Comparison of ENCODE assay signal across 9 mouse cellular contexts in genomic region chr19:11044671-11044995, GRCm38 (mm10). TPM values are rescaled to one million over a fixed set of nuclear protein-coding genes. Genes with fewer than 3 reads are reported as not detected.
DNase-seq lines count a peak whose midpoint lies in the region; ATAC-seq and TF ChIP-seq lines count a peak whose summit lies in the region.
"Had no signal": no experiment of that assay in that cellular context is flagged by ENCODE, and none has a peak within 500 bp of the region (broad histone marks: within the 10 kb centered on the region; RNA-seq: fewer than 3 reads in every experiment).

No protein-coding gene starts in this region.

- peak overlapping the region; percentile 58 for H3K4me2 ChIP-seq in kidney, embryonic 16.5 days (replicated peaks; ENCODE audit: low read depth, low read length)
- peak overlapping the region; percentile 64 for H3K4me2 ChIP-seq in embryonic facial prominence, embryonic 12.5 days (replicated peaks)
- H3K4me2 ChIP-seq in intestine, embryonic 14.5 days (ENCODE audit: low read length): peak overlapping the region; percentile 61
- H3K4me2 ChIP-seq in midbrain, embryonic 16.5 days (ENCODE audit: low read length): peak overlapping the region; percentile 77

- no peaks in the 10 kb centered on the region for H3K27me3 ChIP-seq in kidney, embryonic 16.5 days (ENCODE audit: insufficient read depth, low read length)
- no peaks in the 10 kb centered on the region for H3K27me3 ChIP-seq in kidney, adult 2 months (replicated peaks; ENCODE audit: control insufficient read depth, insufficient read depth, low read length)
- no peaks in the 10 kb centered on the region for H3K27me3 ChIP-seq in embryonic facial prominence, embryonic 12.5 days
- H3K27me3 ChIP-seq in intestine, embryonic 14.5 days (replicated peaks; ENCODE audit: control insufficient read depth, insufficient read depth, low read length): no peaks in the 10 kb centered on the region
- no peaks in the 10 kb centered on the region for H3K27me3 ChIP-seq in midbrain, embryonic 16.5 days (ENCODE audit: control insufficient read depth, insufficient read depth, low read depth, low read length)

- TF ChIP-seq POLR2A in kidney, adult 2 months (IDR thresholded peaks at IDR 0.05; ENCODE audit: low read depth, low read length): no peak

- H3K36me3 ChIP-seq in kidney, embryonic 16.5 days (ENCODE audit: insufficient read depth, low read length): no peaks in the 10 kb centered on the region
- no peaks in the 10 kb centered on the region for H3K36me3 ChIP-seq in kidney, adult 2 months (ENCODE audit: control insufficient read depth, insufficient read depth, low read length)
- no peaks in the 10 kb centered on the region for H3K36me3 ChIP-seq in embryonic facial prominence, embryonic 12.5 days
- H3K36me3 ChIP-seq in intestine, embryonic 14.5 days (ENCODE audit: control insufficient read depth, insufficient read depth, low read length): no peaks in the 10 kb centered on the region
- H3K36me3 ChIP-seq in midbrain, embryonic 16.5 days (ENCODE audit: control insufficient read depth, insufficient read depth, low read length): no peaks in the 10 kb centered on the region

- DNase-seq in kidney, adult 2 months: no peak
- no peak for DNase-seq in intestine, embryonic 14.5 days (ENCODE audit: low spot score)
- no peak for DNase-seq in c-Kit-positive CD71-positive TER-119-positive erythroid progenitor cells, embryonic 14.5 days (ENCODE audit: low spot score)
- DNase-seq in cerebellum, postnatal 14 days: no peak
- DNase-seq in thymus, postnatal 25 days: no peak

- no peak overlapping the region for H3K27ac ChIP-seq in kidney, embryonic 16.5 days (ENCODE audit: low read length)
- no peak overlapping the region for H3K27ac ChIP-seq in kidney, adult 2 months (ENCODE audit: insufficient read depth, low read depth, low read length)
- no peak overlapping the region for H3K27ac ChIP-seq in embryonic facial prominence, embryonic 12.5 days
- H3K27ac ChIP-seq in intestine, embryonic 14.5 days (ENCODE audit: low read depth): no peak overlapping the region
- no peak overlapping the region for H3K27ac ChIP-seq in midbrain, embryonic 16.5 days (ENCODE audit: low read length)

- TF ChIP-seq CTCF in kidney, adult 2 months (conservative IDR thresholded peaks at IDR 0.05; ENCODE audit: insufficient read depth, insufficient read length, low read depth, low read length): no peak

- ATAC-seq in kidney, embryonic 16.5 days (ENCODE audit: low FRiP score, low TSS enrichment): peak; percentile 74
- peak; percentile 73; the same call in 1 of the 2 replicates for ATAC-seq in embryonic facial prominence, embryonic 12.5 days (ENCODE audit: insufficient number of reproducible peaks, insufficient read depth, low FRiP score, low TSS enrichment)
- peak; percentile 69 for ATAC-seq in intestine, embryonic 14.5 days (replicated peaks; ENCODE audit: low FRiP score, low TSS enrichment, low read depth)
- peak; percentile 84 for ATAC-seq in midbrain, embryonic 16.5 days

- H3K4me1 ChIP-seq in kidney, embryonic 16.5 days (ENCODE audit: insufficient read depth, low read length): no peaks in the 10 kb centered on the region
- no peaks in the 10 kb centered on the region; the same call in 1 of the 2 replicates for H3K4me1 ChIP-seq in kidney, adult 2 months (ENCODE audit: control insufficient read depth, insufficient read depth, low read length)
- H3K4me1 ChIP-seq in embryonic facial prominence, embryonic 12.5 days: no peaks in the 10 kb centered on the region
- no peaks in the 10 kb centered on the region for H3K4me1 ChIP-seq in intestine, embryonic 14.5 days (replicated peaks; ENCODE audit: control insufficient read depth, insufficient read depth, low read length)
- peaks cover 2% of the 10 kb centered on the region; the same call in 1 of the 2 replicates for H3K4me1 ChIP-seq in midbrain, embryonic 16.5 days (ENCODE audit: control insufficient read depth, insufficient read depth, low read length)

- 15% methylated on average over 5 of the region's 5 CpGs for WGBS in kidney, embryonic 16.5 days
- WGBS in kidney, adult 2 months: 14% methylated on average over 5 of the region's 5 CpGs
- WGBS in embryonic facial prominence, embryonic 12.5 days: 32% methylated on average over 5 of the region's 5 CpGs
- 28% methylated on average over 5 of the region's 5 CpGs for WGBS in intestine, embryonic 14.5 days
- WGBS in midbrain, embryonic 16.5 days: 26% methylated on average over 5 of the region's 5 CpGs

- H3K9ac ChIP-seq in kidney, embryonic 16.5 days (replicated peaks; ENCODE audit: low read length): peak overlapping the region; percentile 58
- H3K9ac ChIP-seq in embryonic facial prominence, embryonic 12.5 days: 0 out of 2 replicates have a peak overlapping the region, but pooled peaks have one; percentile 31
- H3K9ac ChIP-seq in intestine, embryonic 14.5 days (ENCODE audit: low read length): 0 out of 2 replicates have a peak overlapping the region, but pooled peaks have one; percentile 25
- H3K9ac ChIP-seq in midbrain, embryonic 16.5 days (ENCODE audit: low read depth, low read length): peak overlapping the region; percentile 59

- H3K4me3 ChIP-seq in kidney, embryonic 16.5 days (ENCODE audit: low read length): peak overlapping the region; percentile 40
- H3K4me3 ChIP-seq in kidney, adult 2 months (ENCODE audit: insufficient read depth, low read depth, low read length): no peak overlapping the region
- H3K4me3 ChIP-seq in embryonic facial prominence, embryonic 12.5 days: peak overlapping the region; percentile 39
- H3K4me3 ChIP-seq in intestine, embryonic 14.5 days (ENCODE audit: low read depth, low read length): peak overlapping the region; percentile 30
- H3K4me3 ChIP-seq in midbrain, embryonic 16.5 days (ENCODE audit: low read depth, low read length): peak overlapping the region; percentile 47

- H3K9me3 ChIP-seq in kidney, embryonic 16.5 days (ENCODE audit: low read length): no peaks in the 10 kb centered on the region
- H3K9me3 ChIP-seq in embryonic facial prominence, embryonic 12.5 days: no peaks in the 10 kb centered on the region
- H3K9me3 ChIP-seq in intestine, embryonic 14.5 days (ENCODE audit: control insufficient read depth, low read length): no peaks in the 10 kb centered on the region
- no peaks in the 10 kb centered on the region for H3K9me3 ChIP-seq in midbrain, embryonic 16.5 days (replicated peaks; ENCODE audit: control insufficient read depth, low read length, poor library complexity, severe bottlenecking)

RNA-seq across cellular contexts. Expression of gene Ms4a18, which starts 26.8 kb away (rescaled TPM):
- polyA plus RNA-seq in kidney, embryonic 16.5 days (2015; fragmentation: Nextera tagmentation; extraction: Ambion mirVana): not detected in 2 replicates
- polyA plus RNA-seq in kidney, adult 2 months (2012; rRNA removed): not detected in 2 replicates
- not detected in 2 replicates for polyA plus RNA-seq in embryonic facial prominence, embryonic 12.5 days (2016; fragmentation: Nextera tagmentation; extraction: Ambion mirVana)
- 15.4 and 20.8 TPM in 2 replicates for polyA plus RNA-seq in intestine, embryonic 14.5 days (2014; fragmentation: Nextera tagmentation; extraction: Ambion mirVana)
- polyA plus RNA-seq in midbrain, embryonic 16.5 days (2015; fragmentation: Nextera tagmentation; extraction: Ambion mirVana): not detected in 2 replicates
- polyA plus RNA-seq: spleen, adult 2 months had no signal

RNA-seq across cellular contexts. Expression of gene Ms4a8a, which starts 36.3 kb away (rescaled TPM):
- not detected in 2 replicates for polyA plus RNA-seq in kidney, embryonic 16.5 days (2015; fragmentation: Nextera tagmentation; extraction: Ambion mirVana)
- 0.43 and 0.86 TPM in 2 replicates for polyA plus RNA-seq in kidney, adult 2 months (2012; rRNA removed)
- polyA plus RNA-seq in embryonic facial prominence, embryonic 12.5 days (2016; fragmentation: Nextera tagmentation; extraction: Ambion mirVana): not detected in 2 replicates
- polyA plus RNA-seq in intestine, embryonic 14.5 days (2014; fragmentation: Nextera tagmentation; extraction: Ambion mirVana): 4.6 and 8.3 TPM in 2 replicates
- not detected in 2 replicates for polyA plus RNA-seq in midbrain, embryonic 16.5 days (2015; fragmentation: Nextera tagmentation; extraction: Ambion mirVana)

RNA-seq across cellular contexts. Expression of gene Ms4a15, which starts 51.6 kb away (rescaled TPM):
- polyA plus RNA-seq in kidney, embryonic 16.5 days (2015; fragmentation: Nextera tagmentation; extraction: Ambion mirVana): not detected in 2 replicates
- polyA plus RNA-seq in kidney, adult 2 months (2012; rRNA removed): not detected in 2 replicates
- not detected in 2 replicates for polyA plus RNA-seq in embryonic facial prominence, embryonic 12.5 days (2016; fragmentation: Nextera tagmentation; extraction: Ambion mirVana)
- 0.24 and 0.34 TPM in 2 replicates for polyA plus RNA-seq in intestine, embryonic 14.5 days (2014; fragmentation: Nextera tagmentation; extraction: Ambion mirVana)
- not detected in 2 replicates for polyA plus RNA-seq in midbrain, embryonic 16.5 days (2015; fragmentation: Nextera tagmentation; extraction: Ambion mirVana)

Comparison
In these comparisons a context has a peak if more than half of its experiments do, and no peak if none do; other contexts are left out.
1. RNA of gene Ms4a18, which starts 26.8 kb away (polyA plus RNA-seq): 15.4 to 20.8 TPM in intestine, embryonic 14.5 days; not detected in kidney, embryonic 16.5 days, not detected in kidney, adult 2 months, not detected in embryonic facial prominence, embryonic 12.5 days and not detected in midbrain, embryonic 16.5 days; every median in the first group is over 10 times any median in the second.
2. Peak in every context shown above with its lines, with median percentiles within 50 percentile points of each other: ATAC-seq, H3K4me2 ChIP-seq and H3K9ac ChIP-seq.